Mouse (Mus musculus) midbrain, embryonic 12.5 days (tissue): Measurements from ENCODE around the gene Isl2. TPM values are rescaled to one million over a fixed set of nuclear protein-coding genes. Genes with fewer than 3 reads are reported as not detected.

ENCODE experiments used
- ATAC-seq: fragments of 200-750 bp; cut with Nextera tagmentation; 2 replicates; pipeline ENCODE4 v1.8.0; 2017; ENCODE audit warnings: low read depth, moderate TSS enrichment, moderate library complexity; ENCODE audit not compliant: low FRiP score
- H3K27ac ChIP-seq: fragments of 300-500 bp; sonication (generic); replicated peaks from 2 replicates; pipeline ENCODE4 v1.5.1; 2016; ENCODE audit warnings: mild to moderate bottlenecking
- H3K27me3 ChIP-seq: fragments of 300-500 bp; sonication (generic); 2 replicates; pipeline ENCODE4 v1.6.1; 2016; ENCODE audit warnings: mild to moderate bottlenecking
- H3K36me3 ChIP-seq: fragments of 300-500 bp; sonication (generic); 2 replicates; pipeline ENCODE4 v1.6.1; 2016
- H3K4me1 ChIP-seq: fragments of 300-500 bp; sonication (generic); 2 replicates; pipeline ENCODE4 v1.6.1; 2016
- H3K4me2 ChIP-seq: fragments of 300-500 bp; sonication (generic); replicated peaks from 2 replicates; pipeline ENCODE4 v1.6.1; 2016; ENCODE audit warnings: mild to moderate bottlenecking, moderate library complexity
- H3K4me3 ChIP-seq: fragments of 300-500 bp; sonication (generic); 2 replicates; pipeline ENCODE4 v1.5.1; 2016; ENCODE audit warnings: mild to moderate bottlenecking
- H3K9ac ChIP-seq: fragments of 300-500 bp; sonication (generic); replicated peaks from 2 replicates; pipeline ENCODE4 v1.6.1; 2016; ENCODE audit warnings: mild to moderate bottlenecking, moderate library complexity
- H3K9me3 ChIP-seq: fragments of 300-500 bp; sonication (generic); 2 replicates; pipeline ENCODE4 v1.6.1; 2016; ENCODE audit warnings: mild to moderate bottlenecking
- WGBS: fragments of 180-500 bp; shearing (Covaris S2); methylation state at CpG from one replicate; pipeline ENCODE4 v1.1.7; 2016; 5-methylcytosine and 5-hydroxymethylcytosine counted together
- polyA plus RNA-seq: library from polyadenylated mRNA; unstranded; fragments of >200 nt; fragmentation: Nextera tagmentation; extraction: Ambion mirVana; gene quantifications from 2 replicates; pipeline ENCODE4 v1.2.1, GENCODE M21; 2016

Gene Isl2
- polyA plus RNA-seq, 1 experiment from 2014 or later = 8.0 TPM

DNA sequence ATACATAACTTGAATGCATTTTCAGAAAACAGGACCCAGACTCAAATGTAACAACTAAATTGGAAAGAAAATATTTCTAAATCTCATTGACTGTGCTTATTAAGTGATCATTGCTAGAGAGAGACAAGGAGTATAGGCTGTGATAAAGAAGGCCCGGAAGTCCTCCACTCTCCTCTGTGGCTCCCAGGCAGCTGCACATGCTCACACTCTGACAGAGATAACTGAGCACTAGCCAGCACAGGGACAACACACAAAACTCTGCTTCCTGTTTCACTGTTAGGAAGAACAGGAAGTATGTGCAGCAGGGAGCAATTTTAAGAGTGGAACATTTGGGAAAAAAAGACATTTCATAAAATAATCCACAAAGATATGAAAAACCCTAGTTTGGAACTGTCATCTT, 16.5 kb downstream of the Isl2 start:
- Histone ChIP-seq H3K9ac (no peak overlapping the region), H3K9me3 (no peaks in the 10 kb centered on the region), H3K4me2 (no peak overlapping the region), H3K4me3 (no peak overlapping the region), H3K27me3 (peaks cover 12% of the 10 kb centered on the region), H3K27ac (no peak overlapping the region), H3K36me3 (no peaks in the 10 kb centered on the region), H3K4me1 (no peaks in the 10 kb centered on the region)
- no peak for ATAC-seq
- 72% methylated on average over 1 of the region's 1 CpGs for WGBS

DNA sequence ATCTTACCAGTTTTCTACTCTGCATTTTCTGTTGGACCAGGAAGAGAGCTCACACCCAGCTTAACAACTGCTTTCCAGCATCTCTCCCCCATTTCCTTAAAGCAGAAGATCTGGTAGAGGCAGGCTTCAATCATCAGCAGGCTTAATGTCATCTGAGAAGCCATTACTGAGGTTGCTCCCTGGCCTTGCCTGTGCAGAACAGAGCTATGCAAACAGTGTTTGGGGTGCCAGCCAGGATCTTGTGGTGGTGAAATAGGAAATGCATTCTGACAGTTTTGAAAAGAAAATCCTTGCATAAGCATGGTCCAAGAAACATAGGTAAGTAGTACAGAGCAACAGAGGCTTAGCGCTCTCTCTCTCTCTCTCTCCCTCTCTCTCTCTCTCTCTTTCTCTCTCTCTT, 22.5 kb downstream of the Isl2 start:
- H3K9ac ChIP-seq = no peak overlapping the region
- H3K4me2 ChIP-seq = no peak overlapping the region
- H3K9me3 ChIP-seq = no peaks in the 10 kb centered on the region
- no peak overlapping the region for H3K27ac ChIP-seq
- H3K4me1 ChIP-seq = no peaks in the 10 kb centered on the region
- no peak overlapping the region for H3K4me3 ChIP-seq
- ATAC-seq = no peak
- WGBS = 100% methylated on average over 1 of the region's 1 CpGs
- no peaks in the 10 kb centered on the region for H3K36me3 ChIP-seq
- H3K27me3 ChIP-seq = no peaks in the 10 kb centered on the region

DNA sequence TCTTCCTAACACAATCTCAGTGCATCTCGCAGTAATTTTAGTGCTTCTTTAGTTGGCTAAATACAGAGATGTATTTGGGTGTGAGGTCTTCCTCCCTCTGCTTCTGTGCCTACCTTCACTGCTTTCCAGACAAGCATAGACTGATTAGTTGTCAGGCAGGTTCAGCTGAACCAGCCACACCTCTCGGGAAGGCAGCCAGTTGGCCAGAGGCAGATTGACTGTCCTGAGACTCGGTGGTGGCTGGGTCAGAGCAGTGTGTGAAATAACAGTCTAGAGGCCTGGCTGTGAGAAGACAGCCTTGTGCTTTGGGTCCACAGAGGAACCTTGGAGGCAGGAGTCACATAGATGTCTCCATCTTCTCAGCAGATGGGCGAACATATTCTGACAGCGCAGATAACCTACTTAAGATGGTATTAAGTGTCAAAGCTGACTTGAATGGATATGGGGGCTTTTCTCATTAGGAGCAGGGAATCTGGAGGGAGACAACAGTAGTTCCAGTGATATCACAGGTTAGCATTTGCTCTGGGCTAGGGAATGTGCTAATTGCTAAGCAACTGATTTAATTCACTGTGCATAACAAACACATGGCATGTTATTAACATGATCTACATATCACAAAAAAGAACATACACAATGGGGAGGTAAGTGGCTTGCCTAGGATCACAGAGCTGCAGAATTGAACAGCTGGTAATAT, 30.1 kb downstream of the Isl2 start:
- Histone ChIP-seq H3K9me3 (no peaks in the 10 kb centered on the region), H3K4me1 (no peaks in the 10 kb centered on the region), H3K27ac (no peak overlapping the region), H3K4me3 (no peak overlapping the region), H3K36me3 (no peaks in the 10 kb centered on the region), H3K4me2 (no peak overlapping the region), H3K27me3 (no peaks in the 10 kb centered on the region), H3K9ac (no peak overlapping the region)
- ATAC-seq = no peak
- 77% methylated on average over 5 of the region's 5 CpGs for WGBS

DNA sequence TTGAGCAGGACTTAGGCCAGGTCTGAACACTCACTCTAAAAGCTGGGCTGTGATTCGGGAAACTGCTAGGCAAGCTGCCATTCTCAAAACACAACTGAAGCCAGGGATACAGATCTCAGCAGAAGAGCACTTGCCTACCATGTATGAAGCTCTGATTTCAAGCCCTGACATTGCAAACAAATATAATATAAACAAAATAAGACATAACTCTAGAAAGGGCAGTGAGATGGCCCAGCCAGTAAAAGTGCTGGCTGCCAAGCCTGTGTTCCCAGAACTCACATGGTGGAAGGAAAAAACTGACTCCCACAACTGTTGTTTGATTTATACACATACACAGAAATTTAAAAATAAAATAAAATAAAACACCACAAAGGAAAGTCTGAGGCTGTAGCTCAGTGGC, 32.6 kb downstream of the Isl2 start:
- H3K36me3 ChIP-seq = no peaks in the 10 kb centered on the region
- WGBS = 87% methylated on average over 1 of the region's 1 CpGs
- no peaks in the 10 kb centered on the region for H3K27me3 ChIP-seq
- H3K4me2 ChIP-seq = no peak overlapping the region
- no peak overlapping the region for H3K27ac ChIP-seq
- no peak for ATAC-seq
- H3K4me3 ChIP-seq = no peak overlapping the region
- no peaks in the 10 kb centered on the region for H3K4me1 ChIP-seq
- H3K9me3 ChIP-seq = no peaks in the 10 kb centered on the region
- H3K9ac ChIP-seq = no peak overlapping the region

DNA sequence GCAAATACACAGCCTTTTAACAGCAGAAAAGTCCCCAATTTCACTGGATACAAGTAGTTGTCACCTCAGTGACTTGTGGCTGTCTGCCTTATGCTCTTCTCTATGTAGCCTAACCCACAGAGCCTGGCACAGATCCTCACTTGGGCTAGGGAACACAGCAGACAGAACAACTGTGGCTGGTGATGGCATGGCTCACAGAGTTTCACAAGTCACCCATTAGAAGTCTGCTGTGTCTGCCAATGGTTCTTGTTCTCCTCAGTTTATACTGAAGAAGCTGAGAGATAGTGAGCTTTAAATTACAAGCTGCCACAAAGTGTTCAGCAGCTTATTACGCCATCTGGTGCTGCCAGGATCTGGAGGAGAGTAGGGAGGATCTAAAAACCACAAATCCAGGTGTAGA, 38.1 kb downstream of the Isl2 start:
- no peak for ATAC-seq

DNA sequence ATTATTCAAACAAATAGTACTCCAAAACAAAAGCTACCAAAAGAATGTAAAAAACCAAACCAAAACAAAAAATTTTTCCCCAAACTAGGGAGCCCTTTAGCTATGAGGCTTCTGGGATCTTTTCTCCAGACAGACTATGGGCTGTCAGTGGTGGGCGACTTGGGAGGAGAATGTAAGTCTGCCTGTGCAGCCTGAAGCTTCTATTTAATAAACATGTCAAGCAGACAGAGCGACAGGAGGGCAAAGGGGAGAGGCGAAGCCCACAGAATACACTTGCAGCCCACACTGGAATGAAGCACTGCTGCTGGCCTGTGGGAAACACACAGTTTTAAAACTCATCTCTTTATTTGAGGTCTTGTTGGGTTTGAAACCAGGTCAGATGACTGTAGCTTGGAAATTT, 42.9 kb downstream of the Isl2 start:
- 39% methylated on average over 3 of the region's 3 CpGs for WGBS
- no peak for ATAC-seq
- Histone ChIP-seq H3K4me1 (no peaks in the 10 kb centered on the region), H3K4me3 (no peak overlapping the region), H3K36me3 (no peaks in the 10 kb centered on the region), H3K27me3 (no peaks in the 10 kb centered on the region), H3K27ac (no peak overlapping the region), H3K9me3 (no peaks in the 10 kb centered on the region), H3K4me2 (no peak overlapping the region), H3K9ac (no peak overlapping the region)

More for the DNA sequence above, 38.1 kb downstream of the Isl2 start:
- no peaks in the 10 kb centered on the region for H3K9me3 ChIP-seq
- H3K27ac ChIP-seq = no peak overlapping the region
- H3K9ac ChIP-seq = no peak overlapping the region
- no peak overlapping the region for H3K4me3 ChIP-seq
- 80% methylated on average over 1 of the region's 1 CpGs for WGBS
- no peaks in the 10 kb centered on the region for H3K4me1 ChIP-seq
- no peak overlapping the region for H3K4me2 ChIP-seq
- H3K36me3 ChIP-seq = no peaks in the 10 kb centered on the region
- no peaks in the 10 kb centered on the region for H3K27me3 ChIP-seq

DNA sequence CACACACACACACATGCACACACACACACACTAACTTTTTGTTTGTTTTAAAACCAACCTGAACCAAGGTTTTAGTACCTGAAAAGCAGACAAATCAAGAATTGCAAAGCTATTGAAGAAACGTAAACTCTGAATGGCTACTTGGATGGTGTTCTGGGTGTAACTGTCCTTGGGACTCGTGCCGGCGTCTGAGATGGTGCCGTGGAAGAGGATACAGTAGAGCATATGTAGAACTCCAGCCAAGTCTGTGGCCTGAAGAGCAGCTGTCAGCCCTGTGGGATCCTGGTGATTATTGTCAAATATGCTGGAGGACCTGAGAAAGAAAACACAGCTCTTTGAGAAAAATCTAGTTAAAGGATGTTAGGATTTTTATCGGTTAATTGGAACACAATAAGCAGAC, 47.7 kb downstream of the Isl2 start:
- Histone ChIP-seq H3K4me3 (no peak overlapping the region), H3K4me2 (no peak overlapping the region), H3K9ac (no peak overlapping the region), H3K9me3 (no peaks in the 10 kb centered on the region), H3K4me1 (no peaks in the 10 kb centered on the region), H3K27me3 (no peaks in the 10 kb centered on the region), H3K27ac (no peak overlapping the region), H3K36me3 (no peaks in the 10 kb centered on the region; the same call in 1 of the 2 replicates)
- 93% methylated on average over 6 of the region's 6 CpGs for WGBS
- ATAC-seq = no peak

Other genes starting within 250 kb of the Isl2 start
- gene Nrg4, start 211.8 kb upstream of the Isl2 start, polyA plus RNA-seq = 1.4 and 1.7 TPM in 2 replicates
- 1.1 and 1.6 TPM in 2 replicates for gene Tmem266, start 211.8 kb upstream of the Isl2 start, polyA plus RNA-seq
- gene Etfa, start 26.4 kb upstream of the Isl2 start, polyA plus RNA-seq = 118 and 125 TPM in 2 replicates